Mouse (Mus musculus) hindbrain, embryonic 15.5 days (tissue): ENCODE measurements around the gene Ncmap. TPM values are rescaled to one million over a fixed set of nuclear protein-coding genes. Genes with fewer than 3 reads are reported as not detected.

ENCODE experiments used
- ATAC-seq: fragments of 200-750 bp; cut with Nextera tagmentation; 2 replicates; pipeline ENCODE4 v1.8.0; 2017; ENCODE audit warnings: low read depth, moderate number of reproducible peaks, moderate TSS enrichment; ENCODE audit not compliant: low FRiP score
- H3K27ac ChIP-seq: fragments of 300-500 bp; sonication (generic); replicated peaks from 2 replicates; pipeline ENCODE4 v1.5.1; 2015; ENCODE audit warnings: mild to moderate bottlenecking, inconsistent platforms
- H3K27me3 ChIP-seq: fragments of 300-500 bp; sonication (generic); 2 replicates; pipeline ENCODE4 v1.6.1; 2015; ENCODE audit warnings: control low read depth, inconsistent platforms
- H3K36me3 ChIP-seq: fragments of 300-500 bp; sonication (generic); 2 replicates; pipeline ENCODE4 v1.6.1; 2015; ENCODE audit warnings: control low read depth, inconsistent platforms
- H3K4me1 ChIP-seq: fragments of 300-500 bp; sonication (generic); replicated peaks from 2 replicates; pipeline ENCODE4 v1.6.1; 2015; ENCODE audit warnings: control low read depth, inconsistent platforms
- H3K4me2 ChIP-seq: fragments of 300-500 bp; sonication (generic); 2 replicates; pipeline ENCODE4 v1.6.1; 2015; ENCODE audit warnings: moderate library complexity, mild to moderate bottlenecking, inconsistent platforms
- H3K4me3 ChIP-seq: fragments of 300-500 bp; sonication (generic); 2 replicates; pipeline ENCODE4 v1.5.1; 2015; ENCODE audit warnings: mild to moderate bottlenecking, inconsistent platforms
- H3K9ac ChIP-seq: fragments of 300-500 bp; sonication (generic); 2 replicates; pipeline ENCODE4 v1.6.1; 2015; ENCODE audit warnings: inconsistent platforms
- H3K9me3 ChIP-seq: fragments of 300-500 bp; sonication (generic); 2 replicates; pipeline ENCODE4 v1.6.1; 2016; ENCODE audit warnings: control low read depth, inconsistent platforms
- WGBS: fragments of 180-500 bp; shearing (Covaris S2); methylation state at CpG from one replicate; pipeline ENCODE4 v1.1.7; 2015; 5-methylcytosine and 5-hydroxymethylcytosine counted together
- polyA plus RNA-seq: library from polyadenylated mRNA; unstranded; fragments of >200 nt; fragmentation: Nextera tagmentation; extraction: Ambion mirVana; gene quantifications from 2 replicates; pipeline ENCODE4 v1.2.1, GENCODE M21; 2015

Ncmap gene
- 0.37 and 1.00 TPM in 2 replicates for polyA plus RNA-seq

- peaks cover 37% of the 10 kb centered on the region for H3K27me3 ChIP-seq
- H3K4me3 ChIP-seq: peak within 1 kb of the TSS; percentile 32
- no peak within 1 kb of the TSS for H3K27ac ChIP-seq
- H3K4me2 ChIP-seq: peak within 1 kb of the TSS; percentile 62
- WGBS: 1% methylated on average over 29 of the region's 29 CpGs
- no peak for ATAC-seq
- no peaks in the 10 kb centered on the region for H3K9me3 ChIP-seq
- peak within 1 kb of the TSS; percentile 22; the same call in 1 of the 2 replicates for H3K9ac ChIP-seq
- H3K4me1 ChIP-seq: peaks cover 11% of the 10 kb centered on the region
- no peaks in the 10 kb centered on the region for H3K36me3 ChIP-seq
Measured at GRCm38 (mm10) chr4:135397991-135398390, at the start of gene Ncmap. Ncmap (minus strand) TSS chr4:135398227.

GRCm38 (mm10) chr4:135442473-135442872 lies 44.4 kb upstream of the Ncmap start:
- no peak overlapping the region for H3K4me3 ChIP-seq
- ATAC-seq: no peak
- no peaks in the 10 kb centered on the region for H3K9me3 ChIP-seq
- no peaks in the 10 kb centered on the region for H3K27me3 ChIP-seq
- no peak overlapping the region for H3K9ac ChIP-seq
- 82% methylated on average over 5 of the region's 5 CpGs for WGBS
- no peak overlapping the region for H3K27ac ChIP-seq
- H3K36me3 ChIP-seq: no peaks in the 10 kb centered on the region
- no peak overlapping the region for H3K4me2 ChIP-seq
- H3K4me1 ChIP-seq: 0 out of 2 replicates have a peak, but pooled peaks cover 3% of the 10 kb centered on the region

- H3K4me2 ChIP-seq: no peak overlapping the region
- ATAC-seq: no peak
- 0 out of 2 replicates have a peak, but pooled peaks cover 3% of the 10 kb centered on the region for H3K4me1 ChIP-seq
- H3K4me3 ChIP-seq: no peak overlapping the region
- no peak overlapping the region for H3K27ac ChIP-seq
- no peaks in the 10 kb centered on the region for H3K9me3 ChIP-seq
- WGBS: 66% methylated on average over 9 of the region's 9 CpGs
- H3K27me3 ChIP-seq: no peaks in the 10 kb centered on the region
- H3K9ac ChIP-seq: no peak overlapping the region
- H3K36me3 ChIP-seq: no peaks in the 10 kb centered on the region
Measured at GRCm38 (mm10) chr4:135439904-135440522, 42.0 kb upstream of the Ncmap start.

- no peak for ATAC-seq
- Histone ChIP-seq H3K4me3 (no peak overlapping the region), H3K27ac (no peak overlapping the region), H3K36me3 (no peaks in the 10 kb centered on the region), H3K4me1 (peaks cover 9% of the 10 kb centered on the region), H3K9ac (no peak overlapping the region), H3K4me2 (peak overlapping the region; percentile 41), H3K27me3 (no peaks in the 10 kb centered on the region), H3K9me3 (no peaks in the 10 kb centered on the region)
- WGBS: 6% methylated on average over 15 of the region's 15 CpGs
Measured at GRCm38 (mm10) chr4:135439188-135439647, 41.2 kb upstream of the Ncmap start.

- H3K4me2 ChIP-seq: no peak overlapping the region
- H3K4me3 ChIP-seq: no peak overlapping the region
- no peak overlapping the region for H3K27ac ChIP-seq
- no peaks in the 10 kb centered on the region for H3K36me3 ChIP-seq
- ATAC-seq: no peak
- peaks cover 12% of the 10 kb centered on the region for H3K4me1 ChIP-seq
- no peaks in the 10 kb centered on the region for H3K27me3 ChIP-seq
- no peak overlapping the region for H3K9ac ChIP-seq
- H3K9me3 ChIP-seq: no peaks in the 10 kb centered on the region
Measured at GRCm38 (mm10) chr4:135437924-135438323, 39.9 kb upstream of the Ncmap start.

- Histone ChIP-seq H3K9ac (no peak overlapping the region), H3K27me3 (no peaks in the 10 kb centered on the region), H3K27ac (no peak overlapping the region), H3K9me3 (no peaks in the 10 kb centered on the region), H3K4me2 (no peak overlapping the region), H3K4me3 (no peak overlapping the region), H3K36me3 (no peaks in the 10 kb centered on the region), H3K4me1 (peaks cover 20% of the 10 kb centered on the region)
- 65% methylated on average over 13 of the region's 13 CpGs for WGBS
- ATAC-seq: no peak
Measured at GRCm38 (mm10) chr4:135436291-135436690, 38.3 kb upstream of the Ncmap start.

- WGBS: 20% methylated on average over 11 of the region's 11 CpGs
- Histone ChIP-seq H3K9ac (peak overlapping the region; percentile 69), H3K4me2 (peak overlapping the region; percentile 94), H3K4me1 (peaks cover 20% of the 10 kb centered on the region), H3K9me3 (no peaks in the 10 kb centered on the region), H3K27me3 (no peaks in the 10 kb centered on the region), H3K27ac (peak overlapping the region; percentile 87), H3K4me3 (peak overlapping the region; percentile 66), H3K36me3 (no peaks in the 10 kb centered on the region)
- ATAC-seq: peak; percentile 60
Measured at GRCm38 (mm10) chr4:135434395-135434789, 36.4 kb upstream of the Ncmap start.

GRCm38 (mm10) chr4:135433443-135434394 lies 35.7 kb upstream of the Ncmap start, which contains the start of gene Rcan3:
Rcan3 (minus strand) TSS chr4:135433853.
- under 1% methylated on average over 39 of the region's 79 CpGs for WGBS
- no peaks in the 10 kb centered on the region for H3K27me3 ChIP-seq
- peak within 1 kb of the TSS; percentile 66 for H3K4me3 ChIP-seq
- H3K4me2 ChIP-seq: peak within 1 kb of the TSS; percentile 94
- no peaks in the 10 kb centered on the region for H3K9me3 ChIP-seq
- peaks cover 18% of the 10 kb centered on the region for H3K4me1 ChIP-seq
- peak within 1 kb of the TSS; percentile 76 for H3K9ac ChIP-seq
- peak within 1 kb of the TSS; percentile 87 for H3K27ac ChIP-seq
- peak; percentile 88 for ATAC-seq
- H3K36me3 ChIP-seq: no peaks in the 10 kb centered on the region

GRCm38 (mm10) chr4:135433086-135433442 lies 35.0 kb upstream of the Ncmap start:
- ATAC-seq: no peak
- H3K4me3 ChIP-seq: peak overlapping the region; percentile 66
- H3K27ac ChIP-seq: peak overlapping the region; percentile 77
- peaks cover 18% of the 10 kb centered on the region for H3K4me1 ChIP-seq
- no peaks in the 10 kb centered on the region for H3K36me3 ChIP-seq
- WGBS: 7% methylated on average over 10 of the region's 10 CpGs
- no peaks in the 10 kb centered on the region for H3K9me3 ChIP-seq
- H3K4me2 ChIP-seq: peak overlapping the region; percentile 94
- H3K9ac ChIP-seq: peak overlapping the region; percentile 76
- H3K27me3 ChIP-seq: no peaks in the 10 kb centered on the region

- Histone ChIP-seq H3K9ac (no peak overlapping the region), H3K4me2 (no peak overlapping the region), H3K27me3 (no peaks in the 10 kb centered on the region), H3K27ac (no peak overlapping the region), H3K4me3 (no peak overlapping the region), H3K4me1 (peaks cover 18% of the 10 kb centered on the region), H3K9me3 (no peaks in the 10 kb centered on the region), H3K36me3 (0 out of 2 replicates have a peak, but pooled peaks cover 1% of the 10 kb centered on the region)
- no peak for ATAC-seq
- WGBS: 72% methylated on average over 8 of the region's 8 CpGs
Measured at GRCm38 (mm10) chr4:135429990-135430760, 32.1 kb upstream of the Ncmap start.

- Histone ChIP-seq H3K4me2 (no peak overlapping the region), H3K27me3 (no peaks in the 10 kb centered on the region), H3K4me1 (peaks cover 12% of the 10 kb centered on the region), H3K9ac (no peak overlapping the region), H3K36me3 (peaks cover 6% of the 10 kb centered on the region), H3K9me3 (no peaks in the 10 kb centered on the region), H3K27ac (no peak overlapping the region), H3K4me3 (no peak overlapping the region)
- WGBS: 93% methylated on average over 4 of the region's 4 CpGs
- ATAC-seq: no peak
Measured at GRCm38 (mm10) chr4:135429383-135429782, 31.4 kb upstream of the Ncmap start.
